19 mouse cellular contexts compared by ENCODE assay signal in genomic region chr14:11503803-11504365, GRCm38 (mm10). TPM values are rescaled to one million over a fixed set of nuclear protein-coding genes. Genes with fewer than 3 reads are reported as not detected.
A peak's percentile ranks its signal among the peaks of the same experiment; 100 is the strongest.
DNase-seq lines count a peak whose midpoint lies in the region; ATAC-seq and TF ChIP-seq lines count a peak whose summit lies in the region.
"Had no signal": no experiment of that assay in that cellular context is flagged by ENCODE, and none has a peak within 500 bp of the region (broad histone marks: within the 10 kb centered on the region; RNA-seq: fewer than 3 reads in every experiment).

No protein-coding gene starts in this region.

- no peaks in the 10 kb centered on the region for H3K36me3 ChIP-seq in forebrain, embryonic 14.5 days (ENCODE audit: control insufficient read depth, insufficient read depth, low read length)
- H3K36me3 ChIP-seq in forebrain, embryonic 16.5 days (ENCODE audit: control insufficient read depth, insufficient read depth): no peaks in the 10 kb centered on the region
- H3K36me3 ChIP-seq in limb, embryonic 14.5 days (ENCODE audit: control insufficient read depth, insufficient read depth, low read length): no peaks in the 10 kb centered on the region
- H3K36me3 ChIP-seq: embryonic facial prominence, embryonic 12.5 days; lung, embryonic 15.5 days had no signal

- WGBS in forebrain, embryonic 14.5 days: 53% methylated on average over 7 of the region's 7 CpGs
- 44% methylated on average over 7 of the region's 7 CpGs for WGBS in forebrain, embryonic 16.5 days
- 26% methylated on average over 7 of the region's 7 CpGs for WGBS in limb, embryonic 14.5 days

- DNase-seq in forebrain, embryonic 14.5 days (ENCODE audit: low spot score): peak; percentile 48
- peak; percentile 11 for DNase-seq in left cerebral cortex, postnatal 4 days
- DNase-seq in left cerebral cortex, adult 18-20 months (ENCODE audit: low spot score in 2 of 2): no peak
- DNase-seq in brain, embryonic 14.5 days (ENCODE audit: low read depth): peak; percentile 62
- DNase-seq in limb, embryonic 14.5 days (ENCODE audit: low spot score): peak; percentile 61
- DNase-seq: cerebellum, postnatal 14 days; kidney, postnatal 4 days; layer of hippocampus, postnatal 36 days; liver; right cerebral cortex, postnatal 14 days; thymus, postnatal 14 days had no signal

- H3K27ac ChIP-seq in forebrain, embryonic 14.5 days (ENCODE audit: low read depth, low read length): no peak overlapping the region
- H3K27ac ChIP-seq in forebrain, embryonic 16.5 days (ENCODE audit: low read length): no peak overlapping the region
- H3K27ac ChIP-seq in limb, embryonic 14.5 days (replicated peaks; ENCODE audit: low read depth, low read length): no peak overlapping the region
- H3K27ac ChIP-seq: embryonic facial prominence, embryonic 12.5 days; lung, embryonic 15.5 days had no signal

- H3K9ac ChIP-seq in forebrain, embryonic 14.5 days (ENCODE audit: low read length): no peak overlapping the region
- H3K9ac ChIP-seq in forebrain, embryonic 16.5 days (replicated peaks; ENCODE audit: low read depth, low read length): no peak overlapping the region
- H3K9ac ChIP-seq in limb, embryonic 14.5 days (ENCODE audit: low read depth, low read length, severe bottlenecking): no peak overlapping the region
- H3K9ac ChIP-seq: embryonic facial prominence, embryonic 12.5 days; lung, embryonic 15.5 days had no signal

- intact Hi-C loops in left cerebral cortex, postnatal 4 days (cut with DNase I): no loop called here

- no peak overlapping the region for H3K4me2 ChIP-seq in forebrain, embryonic 14.5 days (ENCODE audit: low read length)
- H3K4me2 ChIP-seq in forebrain, embryonic 16.5 days (ENCODE audit: low read length): no peak overlapping the region
- no peak overlapping the region for H3K4me2 ChIP-seq in limb, embryonic 14.5 days (replicated peaks; ENCODE audit: low read depth, low read length, severe bottlenecking)
- H3K4me2 ChIP-seq: embryonic facial prominence, embryonic 12.5 days; lung, embryonic 15.5 days had no signal

- peaks cover 7% of the 10 kb centered on the region; the same call in 1 of the 2 replicates for H3K4me1 ChIP-seq in forebrain, embryonic 14.5 days (ENCODE audit: control insufficient read depth, insufficient read depth, low read length)
- H3K4me1 ChIP-seq in forebrain, embryonic 16.5 days (replicated peaks; ENCODE audit: control insufficient read depth, insufficient read depth, low read length): peaks cover 22% of the 10 kb centered on the region
- no peaks in the 10 kb centered on the region; the same call in 1 of the 2 replicates for H3K4me1 ChIP-seq in limb, embryonic 14.5 days (ENCODE audit: control insufficient read depth, insufficient read depth, low read length)

- no peaks in the 10 kb centered on the region for H3K9me3 ChIP-seq in forebrain, embryonic 14.5 days (replicated peaks; ENCODE audit: control insufficient read depth, low read length)
- no peaks in the 10 kb centered on the region for H3K9me3 ChIP-seq in forebrain, embryonic 16.5 days (ENCODE audit: control insufficient read depth, low read length)
- no peaks in the 10 kb centered on the region for H3K9me3 ChIP-seq in limb, embryonic 14.5 days (ENCODE audit: control insufficient read depth, low read length)
- H3K9me3 ChIP-seq: embryonic facial prominence, embryonic 12.5 days; lung, embryonic 15.5 days had no signal

- TF ChIP-seq CTCF in brain, embryonic 14.5 days (IDR thresholded peaks at IDR 0.05; ENCODE audit: borderline replicate concordance, extremely low read depth, insufficient read depth, insufficient read length): no peak

- ATAC-seq in forebrain, embryonic 14.5 days: no peak
- ATAC-seq in forebrain, embryonic 16.5 days: no peak; the same call in 1 of the 2 replicates
- ATAC-seq in limb, embryonic 14.5 days (ENCODE audit: low FRiP score, low read depth): no peak; the same call in 1 of the 2 replicates
- no peak for ATAC-seq in erythroblast, adult 5-6 weeks (replicated peaks; ENCODE audit: low FRiP score, poor library complexity, severe bottlenecking)
- no peak for ATAC-seq in erythroid progenitor cell, adult 5-6 weeks (replicated peaks; ENCODE audit: low FRiP score, poor library complexity, severe bottlenecking)

- no peak for TF ChIP-seq POLR2A in brain, embryonic 14.5 days (IDR thresholded peaks at IDR 0.05; ENCODE audit: borderline replicate concordance, extremely low read depth, insufficient read depth, insufficient read length, poor library complexity, severe bottlenecking)
- no peak for TF ChIP-seq POLR2A in limb, embryonic 14.5 days (IDR thresholded peaks at IDR 0.05; ENCODE audit: borderline replicate concordance, extremely low read depth, insufficient read depth, insufficient read length)

- H3K27me3 ChIP-seq in forebrain, embryonic 14.5 days (replicated peaks; ENCODE audit: control insufficient read depth, insufficient read depth, low read length): 0 out of 2 replicates have a peak, but pooled peaks cover 3% of the 10 kb centered on the region
- no peaks in the 10 kb centered on the region for H3K27me3 ChIP-seq in forebrain, embryonic 16.5 days (replicated peaks; ENCODE audit: control insufficient read depth, insufficient read depth, low read length)
- H3K27me3 ChIP-seq in limb, embryonic 14.5 days (ENCODE audit: control insufficient read depth, insufficient read depth, low read length): no peaks in the 10 kb centered on the region
- H3K27me3 ChIP-seq: embryonic facial prominence, embryonic 12.5 days; lung, embryonic 15.5 days had no signal

- H3K4me3 ChIP-seq in forebrain, embryonic 14.5 days (ENCODE audit: low read depth, low read length): no peak overlapping the region
- H3K4me3 ChIP-seq in forebrain, embryonic 16.5 days (replicated peaks; ENCODE audit: low read length): no peak overlapping the region
- no peak overlapping the region for H3K4me3 ChIP-seq in limb, embryonic 14.5 days (replicated peaks; ENCODE audit: low read length)
- H3K4me3 ChIP-seq: embryonic facial prominence, embryonic 12.5 days; lung, embryonic 15.5 days; myocyte had no signal

RNA-seq across cellular contexts. Expression of gene Ptprg, which starts 49.4 kb away (rescaled TPM):
- 27.1 and 33.0 TPM in 2 replicates for polyA plus RNA-seq in forebrain, embryonic 14.5 days (2014; fragmentation: Nextera tagmentation; extraction: Ambion mirVana)
- polyA plus RNA-seq in forebrain, embryonic 16.5 days (2015; fragmentation: Nextera tagmentation; extraction: Ambion mirVana): 30.9 and 33.5 TPM in 2 replicates
- total RNA-seq in left cerebral cortex, postnatal 4 days (2021): 100 to 1,000 TPM; 127 to 141 TPM
- 10 to 100 TPM; 68.4 to 72.7 TPM for total RNA-seq in left cerebral cortex, adult 18-20 months (2021)
- 28.8 and 48.6 TPM in 2 replicates for polyA plus RNA-seq in brain, embryonic 14.5 days (2012; rRNA removed)
- polyA plus RNA-seq in limb, embryonic 14.5 days (2012; rRNA removed): 25.5 and 27.8 TPM in 2 replicates
- 28.6 and 36.5 TPM in 2 replicates for polyA plus RNA-seq in limb, embryonic 14.5 days (2014; fragmentation: Nextera tagmentation; extraction: Ambion mirVana)
- total RNA-seq in erythroblast, adult 5-6 weeks (2015; ENCODE audit: low replicate concordance): not detected in 2 replicates
- not detected in 2 replicates for total RNA-seq in erythroblast, adult 5-6 weeks (2017; ENCODE audit: low replicate concordance)
- total RNA-seq in erythroid progenitor cell, adult 5-6 weeks (2015; ENCODE audit: low replicate concordance): 1.7 TPM in 1 of 2 replicates, not detected in the other
- not detected in 2 replicates for total RNA-seq in erythroid progenitor cell, adult 5-6 weeks (2017; ENCODE audit: low replicate concordance)
- total RNA-seq: granulocyte monocyte progenitor cell, adult 5-6 weeks; megakaryocyte progenitor cell, adult 5-6 weeks had no signal

Comparison
In these comparisons a context has a peak if more than half of its experiments do, and no peak if none do; other contexts are left out.
1. DNase-seq: peak in forebrain, embryonic 14.5 days (single experiment), left cerebral cortex, postnatal 4 days (single experiment), brain, embryonic 14.5 days (single experiment) and limb, embryonic 14.5 days (single experiment); none in left cerebral cortex, adult 18-20 months (0 of 2).
2. RNA of gene Ptprg, which starts 49.4 kb away (total RNA-seq): 127 to 141 TPM in left cerebral cortex, postnatal 4 days and 68.4 to 72.7 TPM in left cerebral cortex, adult 18-20 months; 1.7 TPM in erythroid progenitor cell, adult 5-6 weeks and not detected in erythroblast, adult 5-6 weeks; every median in the first group is over 10 times any median in the second.